Mouse (Mus musculus) left cerebral cortex, postnatal 36 days (tissue): ENCODE results near the gene Arhgap30. TPM values are rescaled to one million over a fixed set of nuclear protein-coding genes. Genes with fewer than 3 reads are reported as not detected.

Experiments
- DNase-seq, 2 experiments: peaks; one replicate each; pipeline ENCODE4 v3.0.0; 2021 to 2022; ENCODE audit warnings: low spot score in 2 of 2, mixed read lengths in 1 of 2
- intact Hi-C: fragments of 180-260 bp; cut with DNase I; formaldehyde crosslinking; loops from one replicate; pipeline ENCODE4 v1.15.1; 2025
- total RNA-seq, 2 experiments: library from RNA; stranded (reverse); gene quantifications; 2 replicates each; pipeline ENCODE4 v1.2.3; 2021

Arhgap30 gene
- total RNA-seq, 2 experiments from 2014 or later, result 1.7 to 1.8 TPM

DNA sequence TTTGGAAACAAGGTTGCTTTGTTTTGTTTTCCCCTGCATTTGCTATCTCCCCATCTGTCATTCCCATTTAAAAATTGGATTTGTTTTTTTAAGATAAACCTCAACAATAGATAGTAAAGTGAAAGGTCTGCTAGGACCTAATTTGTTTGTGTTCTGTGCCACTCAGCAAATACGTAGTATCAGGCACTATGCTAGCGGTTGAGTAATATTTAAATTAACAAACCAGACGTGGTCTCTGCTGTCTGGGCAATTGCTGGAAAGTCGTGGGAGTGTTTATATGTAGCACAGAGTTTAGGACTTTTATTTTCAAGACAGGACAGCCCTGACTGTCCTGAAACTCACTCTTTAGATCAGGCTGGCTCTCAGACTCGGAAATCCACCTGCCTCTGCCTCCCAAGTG lies 63.8 kb downstream of the Arhgap30 start:
- no peak for DNase-seq
- intact Hi-C loops, result no loop called here

GRCm38 (mm10) chr1:171452923-171453322 lies 64.2 kb downstream of the Arhgap30 start:
- intact Hi-C loops, result no loop called here
- no peak for DNase-seq

DNA sequence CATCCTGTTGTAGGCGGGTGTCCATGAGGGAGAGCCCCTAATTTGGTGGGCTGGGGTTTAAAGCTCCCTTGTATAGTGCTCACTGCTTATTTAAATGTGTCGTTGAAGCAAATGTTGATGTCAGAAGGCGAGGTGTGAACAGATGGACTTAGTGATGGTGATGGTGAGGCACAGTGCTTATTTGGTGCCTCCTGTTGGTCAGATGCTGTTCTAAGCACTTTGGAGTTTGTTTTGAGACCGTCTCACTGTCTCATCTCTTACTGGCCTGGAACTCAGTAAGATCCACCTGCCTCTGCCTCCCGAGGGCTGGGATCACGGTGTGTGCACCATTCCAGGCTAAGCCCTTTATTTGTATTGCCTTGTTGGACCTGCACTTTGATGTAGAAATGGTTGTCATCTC lies 66.2 kb downstream of the Arhgap30 start:
- no peak for DNase-seq
- intact Hi-C loops, result no loop called here

DNA sequence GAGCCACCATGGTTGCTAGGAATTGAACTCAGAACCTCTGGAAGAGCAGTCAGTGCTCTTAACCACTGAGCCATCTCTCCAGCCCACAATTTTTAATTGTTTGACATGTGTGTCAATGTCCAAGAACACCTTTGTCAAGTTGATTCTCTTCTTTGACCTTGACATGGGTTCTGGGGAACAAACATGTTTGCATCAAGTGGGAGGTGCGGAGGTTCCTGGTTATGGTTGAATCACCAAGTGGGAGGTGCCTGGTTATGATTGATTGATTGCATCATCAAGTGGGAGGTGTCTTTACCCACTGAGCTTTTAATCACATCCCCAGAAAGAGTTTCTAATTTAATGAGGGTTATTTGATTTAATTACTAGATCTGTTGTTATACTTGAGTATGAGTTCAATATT lies 68.8 kb downstream of the Arhgap30 start:
- DNase-seq, result no peak
- intact Hi-C loops, result no loop called here

- DNase-seq, result no peak
- intact Hi-C loops, result no loop called here
Measured at GRCm38 (mm10) chr1:171459791-171460190, 71.0 kb downstream of the Arhgap30 start.

Other genes starting within 250 kb of the Arhgap30 start
- 100 to 1,000 TPM; 200 to 204 TPM for gene Sdhc, start 238.4 kb upstream of the Arhgap30 start, total RNA-seq
- gene Mpz, start 238.2 kb upstream of the Arhgap30 start, total RNA-seq, result not detected
- gene Pcp4l1, start 192.7 kb upstream of the Arhgap30 start, total RNA-seq, result 100 to 1,000 TPM in 1 of 2 experiments, 10 to 100 TPM in 1; 95.1 to 123 TPM
- under 1 TPM in 1 of 2 experiments, not detected in 1; 0.17 TPM for gene Nr1i3, start 175.0 kb upstream of the Arhgap30 start, total RNA-seq
- 10 to 100 TPM; 81.7 to 86.7 TPM for gene Tomm40l, start 166.4 kb upstream of the Arhgap30 start, total RNA-seq
- gene Apoa2, start 163.9 kb upstream of the Arhgap30 start, total RNA-seq, result 1 to 10 TPM; 1.8 to 2.3 TPM
- 10 to 100 TPM; 13.5 to 13.8 TPM for gene Fcer1g, start 154.6 kb upstream of the Arhgap30 start, total RNA-seq
- gene Adamts4, start 138.5 kb upstream of the Arhgap30 start, total RNA-seq, result 10 to 100 TPM; 11.1 to 16.4 TPM
- 100 to 1,000 TPM; 252 to 309 TPM for gene Ndufs2, start 137.6 kb upstream of the Arhgap30 start, total RNA-seq
- 10 to 100 TPM; 63.6 to 64.6 TPM for gene B4galt3, start 118.6 kb upstream of the Arhgap30 start, total RNA-seq
- 10 to 100 TPM; 21.7 to 26.6 TPM for gene Ppox, start 107.8 kb upstream of the Arhgap30 start, total RNA-seq
- 10 to 100 TPM; 50.9 to 65.6 TPM for gene Usp21, start 101.0 kb upstream of the Arhgap30 start, total RNA-seq
- gene Ufc1, start 93.9 kb upstream of the Arhgap30 start, total RNA-seq, result 100 to 1,000 TPM; 107 to 121 TPM
- 10 to 100 TPM; 36.9 to 41.3 TPM for gene Dedd, start 59.8 kb upstream of the Arhgap30 start, total RNA-seq
- gene Nit1, start 43.3 kb upstream of the Arhgap30 start, total RNA-seq, result 10 to 100 TPM; 39.6 to 48.0 TPM
- 100 to 1,000 TPM; 161 to 185 TPM for gene Pfdn2, start 43.3 kb upstream of the Arhgap30 start, total RNA-seq
- 10 to 100 TPM in 1 of 2 experiments, 1 to 10 TPM in 1; 7.9 to 10.9 TPM for gene Klhdc9, start 28.2 kb upstream of the Arhgap30 start, total RNA-seq
- 1 to 10 TPM; 2.3 to 3.9 TPM for gene Nectin4, start 18.9 kb upstream of the Arhgap30 start, total RNA-seq
- gene Usf1, start 22.4 kb downstream of the Arhgap30 start, total RNA-seq, result 100 to 1,000 TPM; 107 to 113 TPM
- 1 to 10 TPM; 1.1 to 1.9 TPM for gene Tstd1, start 29.9 kb downstream of the Arhgap30 start, total RNA-seq
- gene F11r, start 48.6 kb downstream of the Arhgap30 start, total RNA-seq, result 1 to 10 TPM; 4.9 to 5.3 TPM
- gene Alyref2, start 114.5 kb downstream of the Arhgap30 start, total RNA-seq, result 1 to 10 TPM; 4.2 to 5.9 TPM
- not detected for gene Itln1, start 146.3 kb downstream of the Arhgap30 start, total RNA-seq
- gene Cd244a, start 170.2 kb downstream of the Arhgap30 start, total RNA-seq, result not detected
- not detected for gene Ly9, start 218.5 kb downstream of the Arhgap30 start, total RNA-seq